Mouse (Mus musculus): ENCODE results near the gene Polr1d. TPM values are rescaled to one million over a fixed set of nuclear protein-coding genes. Genes with fewer than 3 reads are reported as not detected.
A peak's percentile ranks its signal among the peaks of the same experiment; 100 is the strongest.

Gene Polr1d
- polyA plus RNA-seq, 1 experiment from 2014 or later, result 97.6 TPM

- Histone ChIP-seq H3K9ac (ENCODE audit: low read length) (no peak overlapping the region; the same call in 1 of the 2 replicates), H3K27me3 (ENCODE audit: control insufficient read depth, insufficient read depth, low read length) (no peaks in the 10 kb centered on the region), H3K9me3 (ENCODE audit: control insufficient read depth, low read length) (no peaks in the 10 kb centered on the region), H3K4me3 (ENCODE audit: control insufficient read depth in 1 of 2, insufficient read depth in 1 of 2, low read depth in 1 of 2, low read length in 2 of 2) (peak overlapping the region; percentile 17 to 22), H3K4me2 (ENCODE audit: low read length) (peak overlapping the region; percentile 61), H3K27ac (replicated peaks in 1 of 2; ENCODE audit: control insufficient read depth in 1 of 2, insufficient read depth in 1 of 2, low read depth in 2 of 2, low read length in 2 of 2) (no peak overlapping the region), H3K36me3 (ENCODE audit: control insufficient read depth, insufficient read depth, low read length) (no peaks in the 10 kb centered on the region), H3K4me1 (ENCODE audit: control insufficient read depth in 2 of 2, insufficient read depth in 2 of 2, low read length in 2 of 2) (no peaks in the 10 kb centered on the region)
- no peak for ATAC-seq (ENCODE audit: insufficient number of reproducible peaks, insufficient read depth, low FRiP score, low read depth)
- 18% methylated on average over 17 of the region's 17 CpGs for WGBS
These were observed 56.8 kb downstream of the Polr1d start for GRCm38 (mm10) chr5:147133662-147134061.

- no peaks in the 10 kb centered on the region for H3K4me1 ChIP-seq (ENCODE audit: control insufficient read depth in 2 of 2, insufficient read depth in 2 of 2, low read length in 2 of 2)
- no peak overlapping the region for H3K4me2 ChIP-seq (ENCODE audit: low read length)
- no peak overlapping the region for H3K4me3 ChIP-seq (ENCODE audit: control insufficient read depth in 1 of 2, insufficient read depth in 1 of 2, low read depth in 1 of 2, low read length in 2 of 2)
- ATAC-seq (ENCODE audit: insufficient number of reproducible peaks, insufficient read depth, low FRiP score, low read depth), result no peak
- no peaks in the 10 kb centered on the region for H3K27me3 ChIP-seq (ENCODE audit: control insufficient read depth, insufficient read depth, low read length)
- H3K9ac ChIP-seq (ENCODE audit: low read length), result no peak overlapping the region
- no peaks in the 10 kb centered on the region for H3K9me3 ChIP-seq (ENCODE audit: control insufficient read depth, low read length)
- 53% methylated on average over 8 of the region's 8 CpGs for WGBS
- H3K36me3 ChIP-seq (ENCODE audit: control insufficient read depth, insufficient read depth, low read length), result no peaks in the 10 kb centered on the region
- no peak overlapping the region for H3K27ac ChIP-seq (replicated peaks in 1 of 2; ENCODE audit: control insufficient read depth in 1 of 2, insufficient read depth in 1 of 2, low read depth in 2 of 2, low read length in 2 of 2)
These were observed 57.7 kb downstream of the Polr1d start for GRCm38 (mm10) chr5:147134341-147135088.

- WGBS, result 88% methylated on average over 3 of the region's 3 CpGs
- Histone ChIP-seq H3K4me2 (ENCODE audit: low read length) (no peak overlapping the region), H3K27me3 (ENCODE audit: control insufficient read depth, insufficient read depth, low read length) (no peaks in the 10 kb centered on the region), H3K36me3 (ENCODE audit: control insufficient read depth, insufficient read depth, low read length) (no peaks in the 10 kb centered on the region), H3K27ac (replicated peaks in 1 of 2; ENCODE audit: control insufficient read depth in 1 of 2, insufficient read depth in 1 of 2, low read depth in 2 of 2, low read length in 2 of 2) (no peak overlapping the region), H3K4me3 (ENCODE audit: control insufficient read depth in 1 of 2, insufficient read depth in 1 of 2, low read depth in 1 of 2, low read length in 2 of 2) (no peak overlapping the region), H3K9ac (ENCODE audit: low read length) (no peak overlapping the region), H3K9me3 (ENCODE audit: control insufficient read depth, low read length) (no peaks in the 10 kb centered on the region), H3K4me1 (ENCODE audit: control insufficient read depth in 2 of 2, insufficient read depth in 2 of 2, low read length in 2 of 2) (no peaks in the 10 kb centered on the region)
- ATAC-seq (ENCODE audit: insufficient number of reproducible peaks, insufficient read depth, low FRiP score, low read depth), result no peak
These were observed 58.2 kb downstream of the Polr1d start for GRCm38 (mm10) chr5:147135089-147135446.

DNA sequence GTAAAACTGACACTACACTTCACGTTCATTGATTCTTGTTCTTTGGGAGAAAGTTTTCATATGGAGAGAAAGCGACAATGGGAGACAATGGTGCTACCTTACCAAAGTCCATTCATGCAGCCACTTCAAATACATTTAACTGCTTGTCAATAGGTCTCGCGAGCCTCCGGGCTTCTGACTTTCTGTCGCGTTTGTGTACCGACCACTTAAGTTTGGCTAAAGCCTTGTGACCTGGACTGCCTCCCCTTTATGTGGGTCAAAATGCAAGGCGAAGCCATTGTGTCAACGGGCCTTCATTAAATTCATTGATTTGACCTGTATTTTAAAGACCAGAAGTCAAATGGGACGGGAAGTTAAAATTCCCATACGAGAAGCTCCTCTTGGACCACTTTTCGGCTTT is 59.1 kb downstream of the Polr1d start:
- 73% methylated on average over 13 of the region's 13 CpGs for WGBS
- no peak overlapping the region for H3K9ac ChIP-seq (ENCODE audit: low read length)
- H3K4me2 ChIP-seq (ENCODE audit: low read length), result no peak overlapping the region
- no peak for ATAC-seq (ENCODE audit: insufficient number of reproducible peaks, insufficient read depth, low FRiP score, low read depth)
- no peaks in the 10 kb centered on the region for H3K36me3 ChIP-seq (ENCODE audit: control insufficient read depth, insufficient read depth, low read length)
- no peaks in the 10 kb centered on the region for H3K4me1 ChIP-seq (ENCODE audit: control insufficient read depth in 2 of 2, insufficient read depth in 2 of 2, low read length in 2 of 2)
- H3K9me3 ChIP-seq (ENCODE audit: control insufficient read depth, low read length), result no peaks in the 10 kb centered on the region
- no peak overlapping the region for H3K27ac ChIP-seq (replicated peaks in 1 of 2; ENCODE audit: control insufficient read depth in 1 of 2, insufficient read depth in 1 of 2, low read depth in 2 of 2, low read length in 2 of 2)
- no peaks in the 10 kb centered on the region for H3K27me3 ChIP-seq (ENCODE audit: control insufficient read depth, insufficient read depth, low read length)
- no peak overlapping the region for H3K4me3 ChIP-seq (ENCODE audit: control insufficient read depth in 1 of 2, insufficient read depth in 1 of 2, low read depth in 1 of 2, low read length in 2 of 2)

DNA sequence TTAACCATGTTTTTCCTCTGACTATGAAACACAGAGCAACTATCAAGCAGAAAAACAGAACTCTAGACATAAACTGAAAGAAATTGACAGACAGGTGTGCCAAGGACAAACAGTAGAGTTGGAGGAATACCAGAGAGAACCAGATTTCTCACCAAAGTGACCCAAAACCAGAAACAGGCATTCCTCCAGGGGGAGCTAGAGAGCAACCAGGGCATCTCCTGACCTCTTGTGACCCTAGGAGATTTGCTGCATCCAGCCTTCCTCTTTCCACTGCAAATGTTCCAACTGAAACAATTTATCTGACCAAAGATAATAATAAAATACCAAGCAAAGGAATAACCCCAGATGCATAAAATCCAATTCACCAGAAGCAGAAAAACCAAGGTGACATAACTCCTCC is 70.5 kb downstream of the Polr1d start:
- ATAC-seq (ENCODE audit: insufficient number of reproducible peaks, insufficient read depth, low FRiP score, low read depth), result no peak
- 0 out of 2 replicates have a peak, but pooled peaks cover 3% of the 10 kb centered on the region for H3K27me3 ChIP-seq (ENCODE audit: control insufficient read depth, insufficient read depth, low read length)

GRCm38 (mm10) chr5:147154806-147155371 is 78.0 kb downstream of the Polr1d start:
- H3K27ac ChIP-seq (replicated peaks in 1 of 2; ENCODE audit: control insufficient read depth in 1 of 2, insufficient read depth in 1 of 2, low read depth in 2 of 2, low read length in 2 of 2), result no peak overlapping the region
- H3K27me3 ChIP-seq (ENCODE audit: control insufficient read depth, insufficient read depth, low read length), result peaks cover 20% of the 10 kb centered on the region
- H3K9ac ChIP-seq (ENCODE audit: low read length), result no peak overlapping the region
- no peaks in the 10 kb centered on the region for H3K4me1 ChIP-seq (ENCODE audit: control insufficient read depth in 2 of 2, insufficient read depth in 2 of 2, low read length in 2 of 2)
- ATAC-seq (ENCODE audit: insufficient number of reproducible peaks, insufficient read depth, low FRiP score, low read depth), result no peak
- H3K4me2 ChIP-seq (ENCODE audit: low read length), result no peak overlapping the region
- H3K36me3 ChIP-seq (ENCODE audit: control insufficient read depth, insufficient read depth, low read length), result no peaks in the 10 kb centered on the region
- WGBS, result 17% methylated on average over 13 of the region's 13 CpGs
- H3K9me3 ChIP-seq (ENCODE audit: control insufficient read depth, low read length), result no peaks in the 10 kb centered on the region
- no peak overlapping the region for H3K4me3 ChIP-seq (ENCODE audit: control insufficient read depth in 1 of 2, insufficient read depth in 1 of 2, low read depth in 1 of 2, low read length in 2 of 2)

More for the DNA sequence above, 70.5 kb downstream of the Polr1d start:
- no peak overlapping the region for H3K27ac ChIP-seq (replicated peaks in 1 of 2; ENCODE audit: control insufficient read depth in 1 of 2, insufficient read depth in 1 of 2, low read depth in 2 of 2, low read length in 2 of 2)
- H3K9me3 ChIP-seq (ENCODE audit: control insufficient read depth, low read length), result peaks cover 6% of the 10 kb centered on the region; the same call in 1 of the 2 replicates
- no peak overlapping the region for H3K9ac ChIP-seq (ENCODE audit: low read length)
- no peak overlapping the region for H3K4me3 ChIP-seq (ENCODE audit: control insufficient read depth in 1 of 2, insufficient read depth in 1 of 2, low read depth in 1 of 2, low read length in 2 of 2)
- no peak overlapping the region for H3K4me2 ChIP-seq (ENCODE audit: low read length)
- no peaks in the 10 kb centered on the region for H3K36me3 ChIP-seq (ENCODE audit: control insufficient read depth, insufficient read depth, low read length)
- no peaks in the 10 kb centered on the region for H3K4me1 ChIP-seq (ENCODE audit: control insufficient read depth in 2 of 2, insufficient read depth in 2 of 2, low read length in 2 of 2)

DNA sequence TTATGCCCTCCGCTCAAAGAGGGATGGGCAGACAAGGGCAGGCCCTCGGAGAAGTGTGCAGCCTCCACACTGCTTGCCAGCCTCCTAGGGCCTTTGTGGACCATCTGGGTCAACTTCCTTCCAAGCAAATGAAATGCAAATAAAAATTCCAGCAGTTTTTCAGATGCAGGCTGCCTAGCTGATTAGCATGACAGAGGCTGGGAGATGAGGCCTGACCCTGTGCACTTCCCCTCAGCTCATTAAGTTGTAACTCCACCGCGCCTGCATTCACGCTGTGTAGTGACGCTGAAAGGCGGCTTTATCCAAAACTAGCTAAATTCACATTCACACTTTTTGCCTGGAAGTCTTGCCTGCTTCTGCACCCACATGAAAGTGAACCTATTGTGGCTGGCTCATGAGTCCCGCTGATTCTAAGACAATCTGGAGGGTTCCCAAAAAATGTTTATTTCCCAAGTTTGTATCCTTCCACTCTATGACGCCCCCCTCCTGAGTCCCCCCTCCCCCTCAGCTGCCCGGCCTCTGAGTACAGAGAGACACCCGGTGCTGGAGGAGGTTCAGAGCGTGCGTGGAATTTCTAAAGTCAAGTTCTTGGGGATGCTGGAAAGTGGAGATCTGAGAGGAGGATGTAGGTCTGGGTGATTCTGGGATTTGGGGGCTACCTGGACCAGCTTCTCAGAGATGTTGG is 78.7 kb downstream of the Polr1d start:
- Histone ChIP-seq H3K27ac (replicated peaks in 1 of 2; ENCODE audit: control insufficient read depth in 1 of 2, insufficient read depth in 1 of 2, low read depth in 2 of 2, low read length in 2 of 2) (no peak overlapping the region), H3K4me3 (ENCODE audit: control insufficient read depth in 1 of 2, insufficient read depth in 1 of 2, low read depth in 1 of 2, low read length in 2 of 2) (no peak overlapping the region), H3K4me2 (ENCODE audit: low read length) (no peak overlapping the region), H3K27me3 (ENCODE audit: control insufficient read depth, insufficient read depth, low read length) (peaks cover 20% of the 10 kb centered on the region), H3K4me1 (ENCODE audit: control insufficient read depth in 2 of 2, insufficient read depth in 2 of 2, low read length in 2 of 2) (no peaks in the 10 kb centered on the region), H3K36me3 (ENCODE audit: control insufficient read depth, insufficient read depth, low read length) (no peaks in the 10 kb centered on the region), H3K9ac (ENCODE audit: low read length) (no peak overlapping the region), H3K9me3 (ENCODE audit: control insufficient read depth, low read length) (no peaks in the 10 kb centered on the region)
- no peak for ATAC-seq (ENCODE audit: insufficient number of reproducible peaks, insufficient read depth, low FRiP score, low read depth)
- 16% methylated on average over 13 of the region's 13 CpGs for WGBS

All from heart, embryonic 14.5 days (tissue).